Mouse (Mus musculus): ENCODE data around the gene Anapc11. TPM values are rescaled to one million over a fixed set of nuclear protein-coding genes. Genes with fewer than 3 reads are reported as not detected.

Gene Anapc11
- polyA plus RNA-seq, 1 experiment: 84.0 TPM

GRCm38 (mm10) chr11:120615167-120615566 lies 16.9 kb downstream of the Anapc11 start:
- Histone ChIP-seq H3K9me3 (replicated peaks; ENCODE audit: control insufficient read depth, insufficient read depth, low read length, poor library complexity, severe bottlenecking) (no peaks in the 10 kb centered on the region), H3K27ac (ENCODE audit: insufficient read depth, low read length) (no peak overlapping the region), H3K4me1 (ENCODE audit: control insufficient read depth, insufficient read depth, low read length) (peaks cover 4% of the 10 kb centered on the region), H3K4me3 (ENCODE audit: low read depth, low read length) (no peak overlapping the region), H3K36me3 (ENCODE audit: control insufficient read depth, insufficient read depth, low read length, poor library complexity, severe bottlenecking) (peaks cover 18% of the 10 kb centered on the region), H3K27me3 (ENCODE audit: control insufficient read depth, insufficient read depth, low read length, poor library complexity, severe bottlenecking) (no peaks in the 10 kb centered on the region), H3K9ac (ENCODE audit: low read depth, poor library complexity, severe bottlenecking) (no peak overlapping the region)
- TF ChIP-seq EP300 (IDR thresholded peaks at IDR 0.05; ENCODE audit: insufficient read depth, low read depth, low read length): no peak
- TF ChIP-seq CTCF (IDR thresholded peaks at IDR 0.05; ENCODE audit: low read depth, low read length): no peak
- no peak for TF ChIP-seq POLR2A (IDR thresholded peaks at IDR 0.05; ENCODE audit: insufficient read depth, low read length)

GRCm38 (mm10) chr11:120615606-120616203 lies 17.5 kb downstream of the Anapc11 start:
- Histone ChIP-seq H3K9me3 (replicated peaks; ENCODE audit: control insufficient read depth, insufficient read depth, low read length, poor library complexity, severe bottlenecking) (no peaks in the 10 kb centered on the region), H3K27ac (ENCODE audit: insufficient read depth, low read length) (no peak overlapping the region), H3K9ac (ENCODE audit: low read depth, poor library complexity, severe bottlenecking) (no peak overlapping the region), H3K36me3 (ENCODE audit: control insufficient read depth, insufficient read depth, low read length, poor library complexity, severe bottlenecking) (peaks cover 18% of the 10 kb centered on the region), H3K4me3 (ENCODE audit: low read depth, low read length) (no peak overlapping the region), H3K4me1 (ENCODE audit: control insufficient read depth, insufficient read depth, low read length) (peaks cover 4% of the 10 kb centered on the region), H3K27me3 (ENCODE audit: control insufficient read depth, insufficient read depth, low read length, poor library complexity, severe bottlenecking) (no peaks in the 10 kb centered on the region)
- TF ChIP-seq POLR2A (IDR thresholded peaks at IDR 0.05; ENCODE audit: insufficient read depth, low read length): no peak
- TF ChIP-seq EP300 (IDR thresholded peaks at IDR 0.05; ENCODE audit: insufficient read depth, low read depth, low read length): no peak
- TF ChIP-seq CTCF (IDR thresholded peaks at IDR 0.05; ENCODE audit: low read depth, low read length): no peak

- Histone ChIP-seq H3K9me3 (replicated peaks; ENCODE audit: control insufficient read depth, insufficient read depth, low read length, poor library complexity, severe bottlenecking) (no peaks in the 10 kb centered on the region), H3K27ac (ENCODE audit: insufficient read depth, low read length) (peak overlapping the region; percentile 4; the same call in 1 of the 2 replicates), H3K27me3 (ENCODE audit: control insufficient read depth, insufficient read depth, low read length, poor library complexity, severe bottlenecking) (no peaks in the 10 kb centered on the region), H3K9ac (ENCODE audit: low read depth, poor library complexity, severe bottlenecking) (peak overlapping the region; percentile 65), H3K4me1 (ENCODE audit: control insufficient read depth, insufficient read depth, low read length) (peaks cover 4% of the 10 kb centered on the region), H3K36me3 (ENCODE audit: control insufficient read depth, insufficient read depth, low read length, poor library complexity, severe bottlenecking) (peaks cover 10% of the 10 kb centered on the region), H3K4me3 (ENCODE audit: low read depth, low read length) (peak overlapping the region; percentile 83)
- TF ChIP-seq EP300 (IDR thresholded peaks at IDR 0.05; ENCODE audit: insufficient read depth, low read depth, low read length) (no peak), POLR2A (IDR thresholded peaks at IDR 0.05; ENCODE audit: insufficient read depth, low read length) (no peak), CTCF (IDR thresholded peaks at IDR 0.05; ENCODE audit: low read depth, low read length) (no peak)
Measured at GRCm38 (mm10) chr11:120616617-120617294, 18.5 kb downstream of the Anapc11 start.

- no peaks in the 10 kb centered on the region for H3K27me3 ChIP-seq (ENCODE audit: control insufficient read depth, insufficient read depth, low read length, poor library complexity, severe bottlenecking)
- peak within 1 kb of the TSS; percentile 83 for H3K4me3 ChIP-seq (ENCODE audit: low read depth, low read length)
- peaks cover 9% of the 10 kb centered on the region for H3K36me3 ChIP-seq (ENCODE audit: control insufficient read depth, insufficient read depth, low read length, poor library complexity, severe bottlenecking)
- peaks cover 4% of the 10 kb centered on the region for H3K4me1 ChIP-seq (ENCODE audit: control insufficient read depth, insufficient read depth, low read length)
- TF ChIP-seq CTCF (IDR thresholded peaks at IDR 0.05; ENCODE audit: low read depth, low read length) (no peak), POLR2A (IDR thresholded peaks at IDR 0.05; ENCODE audit: insufficient read depth, low read length) (peak; percentile 58), EP300 (IDR thresholded peaks at IDR 0.05; ENCODE audit: insufficient read depth, low read depth, low read length) (no peak)
- peak within 1 kb of the TSS; percentile 65 for H3K9ac ChIP-seq (ENCODE audit: low read depth, poor library complexity, severe bottlenecking)
- H3K27ac ChIP-seq (ENCODE audit: insufficient read depth, low read length): peak within 1 kb of the TSS; percentile 74
- no peaks in the 10 kb centered on the region for H3K9me3 ChIP-seq (replicated peaks; ENCODE audit: control insufficient read depth, insufficient read depth, low read length, poor library complexity, severe bottlenecking)
Measured at GRCm38 (mm10) chr11:120617519-120618112, 19.4 kb downstream of the Anapc11 start, which contains the start of gene Pcyt2. TSS of gene Pcyt2 (minus strand) at chr11:120617936.

GRCm38 (mm10) chr11:120618619-120619535 lies 20.7 kb downstream of the Anapc11 start:
- H3K4me3 ChIP-seq (ENCODE audit: low read depth, low read length): no peak overlapping the region
- TF ChIP-seq EP300 (IDR thresholded peaks at IDR 0.05; ENCODE audit: insufficient read depth, low read depth, low read length) (no peak), CTCF (IDR thresholded peaks at IDR 0.05; ENCODE audit: low read depth, low read length) (no peak), POLR2A (IDR thresholded peaks at IDR 0.05; ENCODE audit: insufficient read depth, low read length) (no peak)
- peak overlapping the region; percentile 74 for H3K27ac ChIP-seq (ENCODE audit: insufficient read depth, low read length)
- H3K4me1 ChIP-seq (ENCODE audit: control insufficient read depth, insufficient read depth, low read length): peaks cover 4% of the 10 kb centered on the region
- H3K9ac ChIP-seq (ENCODE audit: low read depth, poor library complexity, severe bottlenecking): peak overlapping the region; percentile 65
- peaks cover 2% of the 10 kb centered on the region; the same call in 1 of the 2 replicates for H3K36me3 ChIP-seq (ENCODE audit: control insufficient read depth, insufficient read depth, low read length, poor library complexity, severe bottlenecking)
- H3K9me3 ChIP-seq (replicated peaks; ENCODE audit: control insufficient read depth, insufficient read depth, low read length, poor library complexity, severe bottlenecking): no peaks in the 10 kb centered on the region
- H3K27me3 ChIP-seq (ENCODE audit: control insufficient read depth, insufficient read depth, low read length, poor library complexity, severe bottlenecking): no peaks in the 10 kb centered on the region

Measured in ES-Bruce4 (cell line).